Mouse (Mus musculus) ES-Bruce4 (cell line): ENCODE data around the gene Card11. TPM values are rescaled to one million over a fixed set of nuclear protein-coding genes. Genes with fewer than 3 reads are reported as not detected.

Experiments used
- H3K27ac ChIP-seq: 2 replicates; pipeline ENCODE4 v1.5.1; 2012; ENCODE audit warnings: low read length, inconsistent platforms; ENCODE audit not compliant: insufficient read depth
- H3K27me3 ChIP-seq: 2 replicates; pipeline ENCODE4 v1.6.1; 2012; ENCODE audit warnings: mild to moderate bottlenecking, low read length, inconsistent platforms; ENCODE audit not compliant: control insufficient read depth, poor library complexity, insufficient read depth, severe bottlenecking
- H3K36me3 ChIP-seq: 2 replicates; pipeline ENCODE4 v1.6.1; 2012; ENCODE audit warnings: inconsistent platforms, mild to moderate bottlenecking, low read length, moderate library complexity; ENCODE audit not compliant: control insufficient read depth, poor library complexity, insufficient read depth, severe bottlenecking
- H3K4me1 ChIP-seq: one replicate; pipeline ENCODE4 v1.8.1; 2011; ENCODE audit warnings: low read length; ENCODE audit not compliant: control insufficient read depth, insufficient read depth
- H3K4me3 ChIP-seq: 2 replicates; pipeline ENCODE4 v1.5.1; 2011; ENCODE audit warnings: low read depth, mild to moderate bottlenecking, low read length
- H3K9ac ChIP-seq: 2 replicates; pipeline ENCODE4 v1.6.1; 2012; ENCODE audit warnings: low read depth, mild to moderate bottlenecking, inconsistent platforms; ENCODE audit not compliant: poor library complexity, severe bottlenecking
- H3K9me3 ChIP-seq: replicated peaks from 2 replicates; pipeline ENCODE4 v1.6.1; 2012; ENCODE audit warnings: mild to moderate bottlenecking, low read length, inconsistent platforms; ENCODE audit not compliant: control insufficient read depth, poor library complexity, insufficient read depth, severe bottlenecking
- CTCF ChIP-seq: IDR thresholded peaks from one replicate; pipeline ENCODE4 v1.8.1; 2011; ENCODE audit warnings: low read depth, low read length
- EP300 ChIP-seq: IDR thresholded peaks from 2 replicates; pipeline ENCODE4 v1.6.1; 2011; ENCODE audit warnings: low read depth, low read length; ENCODE audit not compliant: insufficient read depth
- POLR2A ChIP-seq: IDR thresholded peaks from one replicate; pipeline ENCODE4 v1.8.1; 2011; ENCODE audit warnings: low read length; ENCODE audit not compliant: insufficient read depth
- polyA plus RNA-seq: library from polyadenylated mRNA; stranded (reverse); fragments of >200 nt; gene quantifications from 2 replicates; pipeline ENCODE4 v1.2.4, GENCODE M21; 2011; ENCODE audit warnings: low read depth; ENCODE audit not compliant: missing spikeins, insufficient read depth, insufficient read length

Card11 gene
- polyA plus RNA-seq, 1 experiment: not detected

- Histone ChIP-seq H3K9me3 (no peaks in the 10 kb centered on the region), H3K4me1 (no peaks in the 10 kb centered on the region), H3K36me3 (no peaks in the 10 kb centered on the region), H3K27ac (no peak overlapping the region), H3K9ac (no peak overlapping the region), H3K4me3 (no peak overlapping the region), H3K27me3 (no peaks in the 10 kb centered on the region)
- TF ChIP-seq POLR2A: no peak
- TF ChIP-seq EP300: no peak
- no peak for TF ChIP-seq CTCF
Measured at GRCm38 (mm10) chr5:140940923-140941491, 59.4 kb downstream of the Card11 start.

- TF ChIP-seq POLR2A (no peak), CTCF (no peak), EP300 (no peak)
- H3K4me3 ChIP-seq: no peak overlapping the region
- H3K9me3 ChIP-seq: no peaks in the 10 kb centered on the region
- H3K27me3 ChIP-seq: no peaks in the 10 kb centered on the region
- no peaks in the 10 kb centered on the region for H3K36me3 ChIP-seq
- no peak overlapping the region for H3K9ac ChIP-seq
- no peaks in the 10 kb centered on the region for H3K4me1 ChIP-seq
- no peak overlapping the region for H3K27ac ChIP-seq
Measured at GRCm38 (mm10) chr5:140940257-140940922, 60.0 kb downstream of the Card11 start.

- no peak overlapping the region for H3K9ac ChIP-seq
- H3K27me3 ChIP-seq: no peaks in the 10 kb centered on the region
- H3K4me3 ChIP-seq: no peak overlapping the region
Measured at GRCm38 (mm10) chr5:140936816-140937215, 63.6 kb downstream of the Card11 start.

GRCm38 (mm10) chr5:140935848-140936247 is 64.5 kb downstream of the Card11 start:
- TF ChIP-seq CTCF (no peak), EP300 (no peak)
- Histone ChIP-seq H3K9me3 (no peaks in the 10 kb centered on the region), H3K27ac (no peak overlapping the region), H3K9ac (no peak overlapping the region), H3K36me3 (no peaks in the 10 kb centered on the region), H3K4me1 (no peaks in the 10 kb centered on the region), H3K4me3 (no peak overlapping the region), H3K27me3 (no peaks in the 10 kb centered on the region)

More at GRCm38 (mm10) chr5:140936816-140937215, 63.6 kb downstream of the Card11 start:
- H3K36me3 ChIP-seq: no peaks in the 10 kb centered on the region
- H3K27ac ChIP-seq: no peak overlapping the region
- H3K4me1 ChIP-seq: no peaks in the 10 kb centered on the region
- no peaks in the 10 kb centered on the region for H3K9me3 ChIP-seq
- TF ChIP-seq EP300 (no peak), CTCF (no peak), POLR2A (no peak)

GRCm38 (mm10) chr5:140934639-140935315 is 65.6 kb downstream of the Card11 start:
- Histone ChIP-seq H3K4me3 (no peak overlapping the region), H3K36me3 (no peaks in the 10 kb centered on the region), H3K9me3 (no peaks in the 10 kb centered on the region), H3K27ac (no peak overlapping the region), H3K27me3 (no peaks in the 10 kb centered on the region), H3K9ac (no peak overlapping the region), H3K4me1 (no peaks in the 10 kb centered on the region)
- TF ChIP-seq CTCF (peak; percentile 37), EP300 (no peak)

GRCm38 (mm10) chr5:140931523-140932229 is 68.7 kb downstream of the Card11 start:
- H3K9ac ChIP-seq: no peak overlapping the region
- no peaks in the 10 kb centered on the region for H3K36me3 ChIP-seq
- H3K4me3 ChIP-seq: no peak overlapping the region
- no peak overlapping the region for H3K27ac ChIP-seq
- H3K4me1 ChIP-seq: no peaks in the 10 kb centered on the region
- no peaks in the 10 kb centered on the region for H3K27me3 ChIP-seq
- no peak for TF ChIP-seq POLR2A
- no peak for TF ChIP-seq EP300
- TF ChIP-seq CTCF: no peak
- no peaks in the 10 kb centered on the region for H3K9me3 ChIP-seq
